Mouse (Mus musculus): ENCODE measurements around the gene Gpr83.
"Not testable (repeated sequence)": the region's sequence is repeated elsewhere in the genome, so short reads cannot be mapped to it uniquely, and the experiment has no call there.

Gpr83 gene

DNA sequence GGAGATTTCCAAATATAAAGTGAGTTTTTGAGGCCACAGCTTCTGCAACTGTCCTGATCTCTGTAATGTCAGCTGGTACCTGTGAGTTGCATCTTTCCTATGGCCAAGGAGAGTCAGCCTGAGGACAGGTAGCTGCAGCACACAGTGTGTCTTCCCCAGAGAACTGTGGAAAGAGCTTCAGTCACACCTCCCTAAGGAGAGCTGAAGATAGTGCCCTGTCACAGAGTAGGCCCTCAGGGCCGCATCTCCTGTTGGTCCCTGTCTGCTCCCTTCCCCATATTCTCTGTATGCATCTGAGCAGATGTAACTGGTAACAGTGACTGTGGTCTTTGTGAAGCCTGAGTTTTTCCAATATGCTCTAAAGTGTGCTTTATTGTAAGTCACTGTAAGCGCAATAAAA, 10.4 kb downstream of the Gpr83 start:
- no peak for DNase-seq (ENCODE audit: low read depth, low spot score)

DNA sequence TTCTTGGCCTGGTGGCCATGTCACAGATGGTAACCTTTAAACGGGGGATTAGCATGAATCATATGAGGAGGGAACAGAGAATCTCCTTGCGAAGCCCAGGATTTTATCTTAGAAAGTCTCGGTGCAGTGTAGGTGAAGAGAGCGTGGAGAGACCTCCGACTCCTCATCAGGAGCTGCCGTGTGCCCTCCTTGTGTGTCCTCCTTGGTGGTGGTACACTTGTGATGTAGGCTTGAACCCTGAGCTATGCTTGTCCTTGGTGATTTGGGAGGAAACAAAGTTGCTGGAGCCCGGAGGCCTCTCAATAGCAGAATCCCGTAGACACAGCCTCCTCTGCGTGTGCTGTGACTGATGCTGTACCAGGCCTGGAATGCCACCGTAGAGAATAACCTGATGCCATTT, 10.8 kb downstream of the Gpr83 start:
- no peak for DNase-seq (ENCODE audit: low read depth, low spot score)

DNA sequence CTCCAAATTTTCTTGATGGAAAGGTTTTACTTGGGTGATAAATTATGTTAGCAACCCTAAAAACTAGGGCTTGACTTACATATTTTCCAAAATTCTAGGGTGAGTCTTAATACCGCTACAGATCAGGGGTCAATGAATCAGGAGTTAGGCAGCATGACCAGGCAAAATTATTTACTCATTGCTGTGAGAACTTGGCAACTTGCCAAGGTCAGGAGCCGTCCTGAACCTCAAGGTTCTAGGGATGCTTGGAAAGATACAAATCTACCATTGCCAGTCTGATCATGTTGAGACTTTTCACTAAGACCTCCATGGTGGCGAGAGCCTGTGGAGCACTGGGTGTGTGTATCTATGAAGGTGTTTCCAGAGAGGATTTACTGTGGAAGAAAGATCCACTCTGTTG, 11.5 kb downstream of the Gpr83 start:
- peak; percentile 5 for DNase-seq (ENCODE audit: low read depth, low spot score)

DNA sequence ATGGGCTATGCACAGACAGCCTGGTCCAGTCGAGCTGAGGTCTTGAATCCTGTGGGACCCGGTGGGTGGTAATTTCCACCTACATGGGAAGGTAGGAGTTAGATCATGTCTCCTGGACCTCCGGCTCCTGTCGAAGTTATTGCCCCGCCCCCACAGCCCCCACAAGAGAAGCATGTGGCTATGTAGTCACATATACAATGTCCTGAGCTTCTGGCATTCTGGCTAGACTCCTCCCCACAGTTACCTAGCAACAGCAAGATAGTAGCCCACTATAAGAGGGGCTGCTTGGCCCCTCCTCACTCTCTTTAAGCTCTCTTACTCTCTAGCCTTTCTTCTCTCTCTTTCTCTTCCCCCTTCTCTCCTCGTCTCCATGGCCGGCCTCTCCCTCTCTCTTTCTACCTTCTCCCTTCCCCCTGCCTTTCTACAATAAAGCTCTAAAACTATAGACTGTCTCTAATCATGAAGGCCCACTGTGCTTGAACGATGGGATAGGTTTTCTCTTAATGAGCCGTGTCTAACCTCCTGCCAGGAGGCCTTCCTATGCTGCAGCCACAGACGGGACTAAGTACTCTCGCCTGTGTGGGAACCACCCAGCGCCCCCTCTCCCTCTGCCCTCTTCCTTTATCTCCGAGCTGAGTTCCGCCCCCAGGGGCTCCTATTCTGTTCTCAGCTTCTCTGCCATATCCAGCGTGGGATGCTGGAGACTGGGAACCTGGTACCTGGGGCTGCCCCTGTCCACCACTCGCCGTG, 12.3 kb downstream of the Gpr83 start:
- no peak for DNase-seq (ENCODE audit: low read depth, low spot score)

DNA sequence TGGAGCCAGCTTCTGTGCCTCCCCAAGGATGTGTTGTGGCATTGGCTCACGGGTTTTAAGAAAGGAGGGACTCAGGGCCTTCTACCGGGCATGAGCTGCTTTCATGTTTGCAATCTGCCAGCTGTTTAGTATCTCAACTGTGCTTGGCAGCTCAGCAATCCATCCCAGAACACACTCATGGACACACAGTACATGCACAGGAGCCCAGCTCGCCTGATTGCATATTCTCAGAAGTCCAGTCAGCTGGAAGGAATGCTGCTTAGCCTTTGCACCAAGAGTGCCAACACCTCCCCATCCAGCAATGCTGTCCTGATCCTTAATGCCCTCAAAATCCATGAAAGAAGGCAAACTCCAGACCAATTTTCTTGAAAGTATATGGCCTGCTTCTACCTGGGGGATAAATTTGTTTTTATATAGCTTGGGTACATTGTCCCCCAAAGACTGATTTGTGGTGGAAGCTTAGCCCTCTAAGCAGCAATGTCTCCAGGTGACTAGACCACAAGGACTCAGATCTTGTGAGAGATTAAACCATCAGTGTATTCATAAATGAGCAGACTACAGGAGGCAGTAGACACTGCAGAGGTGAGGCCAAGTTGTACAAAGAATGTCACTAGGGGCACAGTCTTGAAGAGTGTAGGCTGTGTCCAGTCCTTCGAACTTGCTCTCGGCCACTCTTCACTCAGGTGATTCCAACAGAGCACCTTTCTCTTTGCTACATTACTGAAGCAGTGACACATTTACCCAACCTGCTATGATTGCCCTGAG, 15.9 kb downstream of the Gpr83 start:
- DNase-seq (ENCODE audit: low read depth, low spot score), result peak; percentile 23

DNA sequence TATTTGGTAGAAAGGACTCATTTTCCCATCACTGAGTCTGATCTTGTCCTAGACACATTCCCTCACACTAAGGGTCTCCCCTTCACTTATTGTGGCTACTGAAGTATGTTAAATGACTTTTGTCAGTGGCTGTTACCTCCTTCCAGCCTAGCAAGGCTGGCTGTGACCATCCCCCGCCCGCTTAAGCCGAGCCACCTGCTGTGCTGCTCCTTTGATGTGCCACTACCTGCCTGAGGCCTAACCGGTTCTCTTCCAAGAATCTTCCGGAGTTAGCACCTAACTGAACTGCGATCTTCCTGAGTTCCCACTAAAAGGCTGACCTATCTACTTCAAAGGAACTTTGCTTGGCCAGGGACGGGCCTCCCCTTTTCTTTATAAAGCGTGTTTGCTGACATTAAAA, 16.6 kb downstream of the Gpr83 start:
- not testable (repeated sequence) for DNase-seq (ENCODE audit: low read depth, low spot score)

DNA sequence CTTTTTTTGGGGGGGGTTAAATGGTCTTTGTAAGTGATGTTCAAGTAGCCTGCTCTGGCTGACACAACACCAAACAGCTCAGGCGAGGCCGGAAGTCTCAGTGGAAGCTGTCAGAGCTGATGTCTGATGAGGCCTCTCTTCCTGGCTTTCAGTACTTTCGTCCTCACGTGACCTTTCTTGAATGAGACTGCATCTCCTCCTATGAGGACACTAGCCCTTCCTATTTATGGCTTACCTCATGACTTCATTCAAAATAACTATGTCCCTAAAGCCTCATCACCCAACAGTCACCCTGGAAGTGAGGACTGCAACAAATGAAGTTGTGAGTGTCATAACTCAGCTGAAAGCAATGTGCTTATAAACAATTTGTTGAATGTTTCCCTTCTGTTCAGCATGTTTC, 24.6 kb downstream of the Gpr83 start:
- DNase-seq (ENCODE audit: low read depth, low spot score), result no peak

DNA sequence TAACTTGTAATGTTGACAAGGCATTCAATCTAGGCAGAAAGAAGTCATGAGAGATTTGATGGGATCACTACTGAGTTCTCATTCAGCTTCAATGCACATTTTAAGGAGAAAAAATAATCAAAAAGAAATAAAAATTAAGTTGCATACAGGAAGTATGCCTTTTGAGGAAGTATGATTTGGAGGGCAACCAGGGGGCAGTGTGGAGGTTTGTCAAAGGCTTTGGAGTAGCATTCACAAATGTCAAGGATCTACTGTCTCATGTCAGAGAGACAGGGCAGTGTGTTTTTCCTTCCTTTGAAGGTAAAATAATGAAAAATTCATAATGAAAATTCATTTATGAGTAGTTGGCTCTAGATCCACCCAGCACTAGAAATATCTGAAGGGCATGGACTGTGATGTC, 25.1 kb downstream of the Gpr83 start:
- DNase-seq (ENCODE audit: low read depth, low spot score), result no peak

DNA sequence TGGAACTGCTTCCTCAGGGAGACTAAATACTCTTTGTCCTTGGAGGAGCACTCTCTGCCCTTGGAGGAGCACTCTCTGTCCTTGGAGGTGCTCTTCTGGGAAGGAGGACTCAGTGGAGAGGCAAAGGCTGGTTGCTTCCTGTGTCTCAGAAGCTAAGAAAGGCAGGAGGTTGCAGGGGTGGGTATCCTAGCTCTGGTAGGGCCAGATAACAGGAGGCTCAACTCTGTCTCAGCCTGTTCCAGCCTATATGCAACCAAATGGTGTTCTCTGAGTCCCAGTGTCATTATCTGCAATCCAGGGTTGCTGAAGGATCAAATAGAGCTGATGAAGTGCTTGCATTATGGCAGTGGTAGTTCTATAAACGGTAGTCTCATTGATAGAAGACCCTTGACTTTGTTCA, 25.9 kb downstream of the Gpr83 start:
- DNase-seq (ENCODE audit: low read depth, low spot score), result no peak

DNA sequence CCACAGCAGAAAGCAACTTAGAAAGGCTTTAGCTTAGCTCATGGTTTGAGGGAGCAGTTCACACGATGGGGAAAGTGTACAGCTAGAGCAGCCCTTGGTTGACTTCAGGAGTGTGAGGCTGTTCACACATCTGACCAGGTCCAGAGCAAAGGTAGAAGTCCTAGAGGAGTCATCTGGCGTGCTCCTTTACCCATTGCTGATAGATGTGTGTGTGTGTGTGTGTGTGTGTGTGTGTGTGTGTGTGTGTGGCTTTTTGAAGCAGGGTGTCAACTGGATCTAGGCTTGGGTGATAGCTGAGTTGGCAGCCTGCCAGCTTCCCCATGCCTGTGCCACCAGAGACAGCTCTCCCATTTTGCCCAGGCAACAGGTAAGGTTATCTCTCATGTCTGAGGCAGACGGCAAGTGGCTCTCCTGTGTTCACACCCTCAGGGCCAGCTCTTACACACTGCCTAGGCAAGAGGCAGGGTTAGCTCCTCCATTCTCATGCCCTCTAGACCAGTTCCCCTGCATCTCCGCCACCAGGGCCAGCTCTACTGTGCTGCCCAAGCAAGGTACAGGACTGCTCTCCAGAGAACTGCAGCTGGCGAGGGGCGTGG, 27.9 kb downstream of the Gpr83 start:
- no peak for DNase-seq (ENCODE audit: low read depth, low spot score)

DNA sequence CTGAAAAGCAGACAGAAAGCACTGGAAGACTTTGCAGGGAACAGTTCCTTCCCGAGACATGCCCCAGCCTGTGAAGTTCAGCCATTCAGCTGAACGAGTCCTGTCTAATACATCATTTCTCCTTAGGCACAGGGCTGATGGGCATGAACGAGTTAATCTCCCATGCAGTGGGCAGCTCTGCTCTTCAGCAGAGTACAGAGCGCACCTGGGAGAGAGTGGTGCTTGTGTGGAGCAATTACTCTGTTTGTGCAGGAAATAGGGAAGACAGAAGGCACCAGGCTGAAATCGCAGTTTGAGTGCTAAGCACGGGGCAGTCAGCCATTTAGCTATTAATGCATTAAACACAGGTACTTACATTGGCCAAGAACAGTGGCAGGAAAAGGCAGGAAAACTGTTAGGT, 28.7 kb downstream of the Gpr83 start:
- no peak for DNase-seq (ENCODE audit: low read depth, low spot score)

DNA sequence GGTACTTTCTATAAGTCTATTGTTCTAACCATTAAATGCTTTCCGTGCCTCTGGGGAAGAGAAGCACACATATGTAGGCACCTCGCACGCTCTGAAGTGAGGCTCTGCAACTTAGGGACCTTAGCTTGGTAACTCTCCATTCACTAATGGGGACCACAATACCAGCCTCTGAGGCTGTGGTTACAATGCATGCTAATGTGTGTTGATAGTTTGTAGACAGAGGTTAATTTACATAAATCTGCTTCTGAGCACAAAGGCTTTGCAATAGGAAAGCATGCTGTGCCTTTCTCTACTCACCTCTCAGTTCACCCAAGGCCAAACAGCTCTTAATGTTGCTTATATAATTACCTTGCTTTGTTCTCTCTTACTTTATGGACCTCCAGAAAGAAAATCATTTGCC, 30.7 kb downstream of the Gpr83 start:
- DNase-seq (ENCODE audit: low read depth, low spot score), result no peak

DNA sequence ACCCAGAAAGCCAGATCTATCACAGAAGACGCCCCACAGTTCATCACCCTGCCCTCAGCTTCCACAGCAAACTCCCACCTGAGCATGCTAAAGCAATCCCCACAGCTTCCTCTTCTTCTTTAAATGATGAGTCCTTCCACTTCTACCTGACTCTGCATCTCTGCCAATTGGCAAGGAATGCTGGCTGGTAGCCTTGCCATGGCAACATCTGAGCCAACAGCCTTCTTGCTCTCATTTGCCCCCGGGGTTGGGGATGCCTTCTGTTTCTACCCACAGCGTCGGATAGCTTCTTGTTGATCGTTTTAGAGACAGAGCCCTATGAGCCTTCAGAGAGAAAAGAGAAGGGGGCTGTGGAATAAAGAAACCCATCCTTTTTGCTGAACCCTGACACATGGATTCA, 31.9 kb downstream of the Gpr83 start:
- no peak for DNase-seq (ENCODE audit: low read depth, low spot score)

DNA sequence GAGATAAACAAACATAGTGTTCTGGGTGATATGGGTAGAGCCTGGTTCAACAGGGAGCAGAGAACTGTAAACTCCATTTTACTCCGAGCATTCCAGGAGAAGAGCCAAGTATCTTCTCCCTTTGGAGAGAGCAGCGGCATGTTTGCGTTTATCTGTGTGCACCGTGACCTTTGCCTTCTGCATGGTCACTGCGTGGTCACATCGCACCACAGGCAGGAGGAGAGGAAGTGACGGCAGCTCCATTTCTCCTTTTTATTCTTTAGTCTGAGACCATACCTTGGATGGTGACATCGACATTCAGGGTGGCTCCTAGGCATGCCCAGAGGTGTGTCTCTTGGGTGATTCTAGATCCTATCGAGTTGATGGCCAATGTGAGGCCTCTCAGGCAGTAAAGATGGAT, 33.4 kb downstream of the Gpr83 start:
- DNase-seq (ENCODE audit: low read depth, low spot score), result no peak

DNA sequence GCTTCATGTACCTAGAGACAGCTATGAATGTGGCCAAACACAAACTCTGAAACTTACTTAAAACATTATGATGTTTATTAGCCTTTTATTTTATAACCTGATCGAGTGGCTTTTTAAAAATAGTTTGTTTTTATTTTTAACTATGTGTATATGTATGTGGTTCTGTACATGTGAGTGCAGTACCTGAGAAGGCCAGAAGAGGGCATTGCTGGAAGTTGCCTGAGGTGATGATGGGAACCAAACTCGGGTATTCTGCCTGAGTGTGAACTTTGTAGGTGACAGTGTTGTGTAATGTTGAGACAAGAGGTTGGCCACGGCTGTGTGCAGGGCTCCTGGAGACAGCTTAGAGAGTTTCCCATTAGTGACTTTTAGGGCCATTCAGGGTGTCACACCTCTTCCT, 34.6 kb downstream of the Gpr83 start:
- no peak for DNase-seq (ENCODE audit: low read depth, low spot score)

DNA sequence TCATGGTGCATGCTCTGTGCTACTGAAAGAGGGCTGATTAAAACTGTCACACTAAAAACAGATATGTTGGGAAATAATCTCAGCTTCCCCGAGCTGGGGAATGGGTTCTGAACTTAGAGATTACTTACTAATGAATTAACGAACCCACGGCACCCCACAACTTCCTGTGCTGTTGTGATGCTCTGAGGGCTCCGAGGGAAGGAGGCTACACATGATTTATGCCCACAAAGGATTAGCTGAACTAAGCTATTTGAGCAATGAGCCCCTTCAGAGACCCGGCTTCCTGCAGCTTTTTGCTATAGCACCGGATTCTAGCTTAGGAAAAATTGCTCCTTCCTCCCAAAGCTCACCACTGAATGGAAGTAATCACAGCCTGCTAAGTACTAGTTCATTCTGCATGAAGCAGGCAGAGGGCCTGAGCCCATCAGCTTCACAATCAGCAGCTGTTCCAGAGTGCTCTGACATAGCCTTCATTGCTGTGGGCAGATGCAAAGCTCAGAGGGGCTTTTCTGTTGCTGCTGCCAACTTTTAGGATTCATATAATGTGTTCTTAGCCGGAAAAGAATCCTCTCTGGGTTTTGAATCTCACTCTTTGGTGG, 35.3 kb downstream of the Gpr83 start:
- DNase-seq (ENCODE audit: low read depth, low spot score), result no peak

DNA sequence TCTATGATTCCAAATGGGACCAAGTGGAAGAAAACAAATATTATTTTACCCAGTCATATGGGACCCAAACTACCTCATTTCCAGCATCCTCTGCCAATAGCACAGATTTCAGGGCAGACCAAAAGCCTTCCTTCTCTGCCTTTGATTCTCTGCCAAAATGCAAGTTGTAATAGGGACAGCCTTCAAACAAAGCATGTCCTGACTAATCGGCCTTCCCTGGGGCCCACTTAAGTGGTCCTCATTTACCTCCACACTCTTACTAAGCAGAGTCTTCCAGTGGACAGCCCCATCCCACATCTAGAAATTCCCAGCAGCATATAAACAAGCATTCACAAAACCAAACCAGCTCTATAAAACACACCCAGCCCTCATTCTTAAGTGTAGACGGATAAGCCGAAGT, 37.1 kb downstream of the Gpr83 start:
- DNase-seq (ENCODE audit: low read depth, low spot score), result no peak

DNA sequence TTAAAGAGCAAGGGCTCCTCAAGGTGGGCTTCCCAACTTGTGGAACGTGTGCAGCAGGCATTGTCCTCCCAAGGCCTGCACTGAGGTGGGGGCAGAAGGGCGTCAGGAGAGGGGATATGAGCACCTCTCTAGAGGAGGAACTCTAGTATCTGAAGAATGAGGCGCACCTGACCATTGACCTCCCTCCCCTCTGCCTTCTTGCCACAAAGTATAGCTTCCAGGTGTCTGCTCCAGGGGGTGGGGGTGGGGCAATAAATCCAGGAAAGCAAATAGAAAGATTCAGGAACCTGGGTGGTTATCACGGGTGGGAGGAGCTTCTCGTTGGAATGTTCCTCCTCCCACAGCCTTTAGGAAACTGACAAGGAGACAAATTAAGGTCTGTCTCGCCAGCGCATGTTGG, 41.7 kb downstream of the Gpr83 start:
- DNase-seq (ENCODE audit: low read depth, low spot score), result no peak

DNA sequence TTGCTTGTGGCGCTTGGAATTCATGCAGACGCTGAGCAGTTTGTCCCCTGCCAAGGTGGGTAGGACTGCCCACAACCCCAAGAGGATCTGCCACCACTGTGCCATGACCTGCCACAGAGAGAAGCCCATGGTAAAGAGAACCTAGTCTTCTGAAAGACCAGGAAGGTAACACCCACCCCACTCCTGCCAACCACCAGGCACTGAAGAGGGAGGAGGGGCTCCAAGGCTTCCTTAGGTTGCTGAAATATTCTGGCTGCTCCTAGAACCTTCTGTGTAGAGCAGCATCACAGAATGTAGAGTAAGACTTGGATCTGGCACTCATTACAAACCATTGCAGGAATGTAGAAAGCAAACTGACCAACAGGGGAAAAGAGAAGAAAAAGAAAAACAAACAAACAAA, 42.4 kb downstream of the Gpr83 start:
- no peak for DNase-seq (ENCODE audit: low read depth, low spot score)

DNA sequence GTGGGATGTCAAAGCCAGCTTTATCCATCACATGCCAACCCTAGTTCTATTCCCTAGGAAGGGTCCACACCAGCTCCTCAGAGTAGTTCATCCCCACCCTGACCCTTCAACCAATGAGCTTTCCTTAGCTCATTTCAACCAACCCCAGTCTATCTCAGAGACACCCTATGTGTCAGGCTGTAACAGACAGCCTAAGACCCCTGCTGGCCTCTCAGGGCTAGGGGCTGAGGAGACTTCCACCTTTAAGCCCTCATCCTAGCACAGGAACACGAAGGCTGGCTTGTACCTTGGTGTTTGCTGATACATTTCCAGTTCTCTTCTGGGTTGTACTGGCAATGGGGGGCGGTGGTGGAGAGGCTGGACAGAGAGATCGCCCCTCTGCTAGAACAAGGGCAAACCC, 43.0 kb downstream of the Gpr83 start:
- DNase-seq (ENCODE audit: low read depth, low spot score), result no peak

DNA sequence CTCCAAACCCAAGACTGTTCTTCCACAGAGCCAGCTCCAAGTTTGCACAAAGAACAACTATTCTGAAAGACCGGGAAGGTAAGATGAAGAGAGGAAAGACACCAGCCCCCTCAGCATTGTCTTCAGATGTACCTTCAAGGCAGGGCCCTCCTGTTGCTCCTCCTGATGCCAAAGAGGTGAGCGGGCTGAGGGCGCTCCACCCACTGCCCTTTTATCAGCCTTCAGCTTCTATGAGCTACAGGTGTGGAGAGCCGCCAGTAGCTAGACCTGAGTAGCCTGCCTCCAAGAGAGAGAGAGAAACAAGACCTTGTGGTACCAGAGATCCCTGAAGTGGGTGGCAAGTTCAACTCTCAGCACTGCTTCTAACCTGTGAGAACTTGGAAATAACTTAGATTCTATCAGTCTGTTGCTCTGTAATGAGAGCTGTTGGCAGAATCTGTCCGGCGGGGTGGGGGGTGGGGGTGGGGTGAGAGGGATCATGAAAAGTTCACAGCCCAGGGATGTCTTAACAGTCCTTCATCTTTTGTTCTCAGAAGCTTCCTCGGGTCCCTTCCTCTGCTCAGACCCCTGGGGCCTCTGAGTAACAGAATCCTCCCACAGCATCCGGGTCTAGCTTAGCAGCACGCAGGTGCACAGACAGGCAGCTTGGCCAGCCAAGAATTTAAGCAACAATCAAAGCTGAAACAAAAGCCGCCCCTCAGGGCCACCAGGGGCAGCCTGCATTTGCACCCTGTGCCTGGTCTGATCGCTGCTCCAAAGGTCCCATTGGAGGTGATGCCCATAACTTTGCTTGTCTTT, 43.8 kb downstream of the Gpr83 start, which contains the start of gene Izumo1r:
TSS of gene Izumo1r (minus strand) at position 369 of the 798 bp plus-strand sequence.
- DNase-seq (ENCODE audit: low read depth, low spot score), result no peak

Data from 3T3-L1 (cell line).